Mouse (Mus musculus) intestine, embryonic 16.5 days (tissue): ENCODE data around the gene Ehf. TPM values are rescaled to one million over a fixed set of nuclear protein-coding genes. Genes with fewer than 3 reads are reported as not detected.

Source experiments
- ATAC-seq: fragments of 200-750 bp; cut with Nextera tagmentation; 2 replicates; pipeline ENCODE4 v1.8.0; 2017; ENCODE audit warnings: moderate TSS enrichment, moderate library complexity
- H3K27ac ChIP-seq: fragments of 300-500 bp; sonication (generic); 2 replicates; pipeline ENCODE4 v1.5.1; 2014; ENCODE audit warnings: mild to moderate bottlenecking, low read length
- H3K27me3 ChIP-seq: fragments of 300-500 bp; sonication (generic); replicated peaks from 2 replicates; pipeline ENCODE4 v1.6.1; 2014; ENCODE audit warnings: low read length, control low read depth, mixed read lengths; ENCODE audit not compliant: control insufficient read depth, insufficient read depth
- H3K36me3 ChIP-seq: fragments of 300-500 bp; sonication (generic); 2 replicates; pipeline ENCODE4 v1.6.1; 2014; ENCODE audit warnings: low read length, control low read depth; ENCODE audit not compliant: control insufficient read depth, insufficient read depth
- H3K4me1 ChIP-seq: fragments of 300-500 bp; sonication (generic); 2 replicates; pipeline ENCODE4 v1.6.1; 2014; ENCODE audit warnings: low read length, control low read depth, mixed read lengths; ENCODE audit not compliant: control insufficient read depth, insufficient read depth
- H3K4me2 ChIP-seq: fragments of 300-500 bp; sonication (generic); 2 replicates; pipeline ENCODE4 v1.6.1; 2014; ENCODE audit warnings: low read depth, low read length, control low read depth
- H3K4me3 ChIP-seq: fragments of 300-500 bp; sonication (generic); 2 replicates; pipeline ENCODE4 v1.5.1; 2014; ENCODE audit warnings: mild to moderate bottlenecking, low read length
- H3K9ac ChIP-seq: fragments of 300-500 bp; sonication (generic); 2 replicates; pipeline ENCODE4 v1.6.1; 2014; ENCODE audit warnings: low read depth, low read length
- H3K9me3 ChIP-seq: fragments of 300-500 bp; sonication (generic); 2 replicates; pipeline ENCODE4 v1.6.1; 2016; ENCODE audit warnings: low read length, control low read depth; ENCODE audit not compliant: control insufficient read depth
- WGBS: fragments of 180-500 bp; shearing (Covaris S2); extraction: QIAGEN DNeasy Blood & Tissue Kit; methylation state at CpG from one replicate; pipeline ENCODE4 v1.1.7; 2014; 5-methylcytosine and 5-hydroxymethylcytosine counted together
- polyA plus RNA-seq: library from polyadenylated mRNA; unstranded; fragments of >200 nt; fragmentation: Nextera tagmentation; extraction: Ambion mirVana; gene quantifications from 2 replicates; pipeline ENCODE4 v1.2.1, GENCODE M21; 2015

Ehf gene
- polyA plus RNA-seq, 1 experiment from 2014 or later: 29.8 TPM

GRCm38 (mm10) chr2:103274803-103275202 is 28.3 kb downstream of the Ehf start:
- Histone ChIP-seq H3K4me3 (no peak overlapping the region), H3K9me3 (no peaks in the 10 kb centered on the region), H3K36me3 (no peaks in the 10 kb centered on the region), H3K27me3 (no peaks in the 10 kb centered on the region), H3K27ac (no peak overlapping the region), H3K4me2 (no peak overlapping the region), H3K4me1 (peaks cover 11% of the 10 kb centered on the region; the same call in 1 of the 2 replicates), H3K9ac (no peak overlapping the region)
- 73% methylated on average over 2 of the region's 2 CpGs for WGBS
- no peak for ATAC-seq

GRCm38 (mm10) chr2:103274270-103274669 is 28.8 kb downstream of the Ehf start:
- WGBS: 68% methylated on average over 1 of the region's 1 CpGs
- Histone ChIP-seq H3K27ac (no peak overlapping the region), H3K9ac (no peak overlapping the region), H3K9me3 (no peaks in the 10 kb centered on the region), H3K4me2 (no peak overlapping the region), H3K4me1 (peaks cover 8% of the 10 kb centered on the region; the same call in 1 of the 2 replicates), H3K4me3 (no peak overlapping the region), H3K27me3 (no peaks in the 10 kb centered on the region), H3K36me3 (no peaks in the 10 kb centered on the region)
- ATAC-seq: no peak

- Histone ChIP-seq H3K36me3 (no peaks in the 10 kb centered on the region), H3K9ac (no peak overlapping the region), H3K4me1 (no peaks in the 10 kb centered on the region), H3K27me3 (no peaks in the 10 kb centered on the region), H3K4me3 (no peak overlapping the region), H3K9me3 (no peaks in the 10 kb centered on the region), H3K27ac (no peak overlapping the region), H3K4me2 (no peak overlapping the region)
- no peak for ATAC-seq
- 81% methylated on average over 8 of the region's 8 CpGs for WGBS
Observed at GRCm38 (mm10) chr2:103271481-103271880, 31.6 kb downstream of the Ehf start.

DNA sequence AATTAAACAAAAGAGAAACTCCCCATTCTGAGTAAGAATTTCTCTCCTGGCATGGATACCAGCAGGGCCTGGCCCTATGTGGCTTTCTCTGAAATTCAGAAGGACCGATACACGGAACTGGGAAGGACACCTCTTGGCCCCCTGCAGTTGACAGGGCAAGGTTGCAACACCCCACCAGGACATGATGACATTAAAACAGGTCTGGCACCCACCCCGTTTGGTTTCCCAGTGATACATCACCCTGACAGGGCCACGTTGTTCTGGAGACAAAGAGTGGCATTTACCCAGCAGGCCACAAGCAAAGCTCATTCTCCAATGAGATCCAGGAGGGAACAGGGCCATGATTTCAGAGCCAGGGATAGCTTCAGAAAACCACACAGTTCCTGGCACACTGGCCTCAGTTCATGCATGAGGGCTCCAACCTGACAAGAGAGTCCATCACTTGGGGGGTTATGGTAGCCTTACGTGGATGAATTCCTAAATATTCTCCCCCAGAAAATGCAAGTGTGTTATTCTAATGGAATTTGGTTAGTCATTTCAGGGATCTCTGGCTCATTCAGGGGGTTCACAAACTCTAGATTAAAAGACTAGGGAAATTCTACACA is 32.4 kb downstream of the Ehf start:
- no peak overlapping the region for H3K4me2 ChIP-seq
- no peaks in the 10 kb centered on the region for H3K4me1 ChIP-seq
- no peak overlapping the region for H3K9ac ChIP-seq
- no peak overlapping the region for H3K27ac ChIP-seq
- H3K4me3 ChIP-seq: no peak overlapping the region
- no peak for ATAC-seq
- H3K9me3 ChIP-seq: no peaks in the 10 kb centered on the region
- H3K36me3 ChIP-seq: no peaks in the 10 kb centered on the region
- 73% methylated on average over 5 of the region's 5 CpGs for WGBS
- H3K27me3 ChIP-seq: no peaks in the 10 kb centered on the region

DNA sequence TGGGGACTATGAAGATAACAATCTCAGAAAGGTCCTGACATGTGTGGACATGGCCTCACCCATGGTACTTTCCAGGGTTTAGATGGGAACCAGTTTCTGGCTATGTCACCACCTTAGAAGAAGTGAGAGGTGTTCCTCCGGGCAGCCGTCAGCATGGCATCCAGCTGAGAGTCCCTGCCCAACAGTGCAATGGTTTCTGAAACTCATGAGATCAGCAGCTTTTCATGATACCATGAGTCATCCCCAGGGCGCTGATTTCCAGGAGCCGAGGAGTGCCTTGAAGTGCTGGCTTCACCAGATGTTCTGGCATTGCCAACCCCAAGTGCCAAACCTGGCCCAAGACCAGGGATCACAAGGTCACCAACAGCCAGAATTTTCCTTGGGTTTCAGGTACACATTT is 64.0 kb downstream of the Ehf start:
- no peak for ATAC-seq
- WGBS: 89% methylated on average over 4 of the region's 4 CpGs

GRCm38 (mm10) chr2:103226781-103227180 is 76.3 kb downstream of the Ehf start:
- Histone ChIP-seq H3K27me3 (no peaks in the 10 kb centered on the region), H3K27ac (no peak overlapping the region), H3K9me3 (no peaks in the 10 kb centered on the region), H3K4me1 (no peaks in the 10 kb centered on the region), H3K4me3 (no peak overlapping the region), H3K9ac (no peak overlapping the region), H3K36me3 (no peaks in the 10 kb centered on the region), H3K4me2 (no peak overlapping the region)
- ATAC-seq: no peak
- WGBS: 96% methylated on average over 2 of the region's 2 CpGs

More for the DNA sequence above, 64.0 kb downstream of the Ehf start:
- Histone ChIP-seq H3K4me3 (no peak overlapping the region), H3K27me3 (no peaks in the 10 kb centered on the region), H3K9ac (no peak overlapping the region), H3K36me3 (no peaks in the 10 kb centered on the region), H3K27ac (no peak overlapping the region), H3K9me3 (no peaks in the 10 kb centered on the region), H3K4me2 (no peak overlapping the region), H3K4me1 (no peaks in the 10 kb centered on the region)

GRCm38 (mm10) chr2:103220871-103221270 is 82.2 kb downstream of the Ehf start:
- no peak overlapping the region for H3K27ac ChIP-seq
- no peaks in the 10 kb centered on the region for H3K36me3 ChIP-seq
- H3K4me3 ChIP-seq: no peak overlapping the region
- no peak overlapping the region for H3K4me2 ChIP-seq
- no peak for ATAC-seq
- no peaks in the 10 kb centered on the region for H3K9me3 ChIP-seq
- H3K27me3 ChIP-seq: no peaks in the 10 kb centered on the region
- 89% methylated on average over 2 of the region's 2 CpGs for WGBS
- no peak overlapping the region for H3K9ac ChIP-seq
- H3K4me1 ChIP-seq: no peaks in the 10 kb centered on the region

DNA sequence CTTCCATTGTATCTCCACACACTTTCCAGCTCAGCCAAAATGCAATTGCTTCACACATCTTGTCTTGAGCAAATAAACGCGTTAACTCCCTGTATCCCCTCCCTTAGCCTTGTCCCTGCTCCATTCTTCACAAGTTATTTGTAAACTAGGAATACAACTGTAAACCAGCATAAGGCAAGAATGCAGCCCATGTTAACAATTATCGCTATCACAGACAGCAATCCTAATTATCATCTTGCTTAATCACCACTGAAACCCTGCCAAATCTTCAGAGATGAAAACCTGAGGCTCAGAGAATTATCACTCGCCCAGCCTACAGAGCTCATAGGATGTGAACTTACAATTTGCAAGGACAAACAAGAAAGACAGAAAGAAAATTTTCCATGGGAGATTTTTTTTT is 84.8 kb downstream of the Ehf start:
- no peak overlapping the region for H3K9ac ChIP-seq
- no peak overlapping the region for H3K27ac ChIP-seq
- no peaks in the 10 kb centered on the region for H3K36me3 ChIP-seq
- H3K4me2 ChIP-seq: no peak overlapping the region
- WGBS: 86% methylated on average over 4 of the region's 4 CpGs
- H3K4me3 ChIP-seq: no peak overlapping the region
- ATAC-seq: no peak
- H3K4me1 ChIP-seq: no peaks in the 10 kb centered on the region
- no peaks in the 10 kb centered on the region for H3K27me3 ChIP-seq
- H3K9me3 ChIP-seq: no peaks in the 10 kb centered on the region

- WGBS: 89% methylated on average over 4 of the region's 4 CpGs
- no peaks in the 10 kb centered on the region for H3K27me3 ChIP-seq
- no peaks in the 10 kb centered on the region for H3K9me3 ChIP-seq
- no peak overlapping the region for H3K27ac ChIP-seq
- no peak overlapping the region for H3K4me2 ChIP-seq
- ATAC-seq: no peak
- no peak overlapping the region for H3K4me3 ChIP-seq
- H3K36me3 ChIP-seq: no peaks in the 10 kb centered on the region
- no peak overlapping the region for H3K9ac ChIP-seq
- H3K4me1 ChIP-seq: no peaks in the 10 kb centered on the region
Observed at GRCm38 (mm10) chr2:103215801-103216200, 87.3 kb downstream of the Ehf start.

- no peak for ATAC-seq
Observed at GRCm38 (mm10) chr2:103214861-103215260, 88.2 kb downstream of the Ehf start.

More at GRCm38 (mm10) chr2:103214861-103215260, 88.2 kb downstream of the Ehf start:
- Histone ChIP-seq H3K9me3 (no peaks in the 10 kb centered on the region), H3K9ac (no peak overlapping the region), H3K27me3 (no peaks in the 10 kb centered on the region), H3K27ac (no peak overlapping the region), H3K4me1 (no peaks in the 10 kb centered on the region), H3K4me2 (no peak overlapping the region), H3K36me3 (no peaks in the 10 kb centered on the region), H3K4me3 (no peak overlapping the region)
- WGBS: 77% methylated on average over 8 of the region's 8 CpGs
